Mouse (Mus musculus) kidney, postnatal 4 days (tissue): Measurements from ENCODE around the gene Farp1.
A peak's percentile ranks its signal among the peaks of the same experiment; 100 is the strongest.

Experiments used
- DNase-seq, 2 experiments: peaks; one replicate each; pipeline ENCODE4 v3.0.0; 2021; ENCODE audit warnings: mixed read lengths in 2 of 2

Farp1 gene

GRCm38 (mm10) chr14:121231232-121231631, 196.2 kb downstream of the Farp1 start:
- no peak for DNase-seq

DNA sequence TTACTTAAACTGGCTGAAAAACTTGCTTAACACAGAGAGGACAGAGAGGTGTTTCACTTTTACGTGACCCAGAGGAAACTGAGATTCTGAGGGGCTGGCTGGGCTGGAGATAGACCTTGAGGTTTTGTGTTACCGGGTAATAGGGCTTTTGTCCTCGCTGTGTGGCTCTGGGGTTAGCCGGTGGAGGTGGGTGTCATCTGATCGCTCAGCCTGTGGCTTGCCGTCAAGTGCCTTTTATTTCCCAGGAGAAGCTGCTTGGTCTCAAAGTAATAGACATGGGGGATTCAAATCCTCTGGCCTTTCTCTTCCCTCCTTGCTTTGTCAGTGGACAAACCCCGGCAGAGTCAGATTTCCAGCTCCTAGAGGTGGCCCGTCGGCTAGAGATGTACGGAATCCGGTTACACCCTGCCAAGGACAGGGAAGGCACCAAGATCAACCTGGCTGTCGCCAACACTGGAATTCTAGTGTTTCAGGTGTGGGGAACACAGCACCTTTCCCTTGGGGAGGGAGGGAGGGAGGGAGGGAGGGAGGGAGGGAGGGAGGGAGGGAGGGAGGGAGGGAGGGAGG, 199.8 kb downstream of the Farp1 start:
- DNase-seq: no peak

- DNase-seq: no peak
Observed at GRCm38 (mm10) chr14:121236736-121237135, 201.7 kb downstream of the Farp1 start.

GRCm38 (mm10) chr14:121238727-121239126, 203.7 kb downstream of the Farp1 start:
- no peak for DNase-seq

DNA sequence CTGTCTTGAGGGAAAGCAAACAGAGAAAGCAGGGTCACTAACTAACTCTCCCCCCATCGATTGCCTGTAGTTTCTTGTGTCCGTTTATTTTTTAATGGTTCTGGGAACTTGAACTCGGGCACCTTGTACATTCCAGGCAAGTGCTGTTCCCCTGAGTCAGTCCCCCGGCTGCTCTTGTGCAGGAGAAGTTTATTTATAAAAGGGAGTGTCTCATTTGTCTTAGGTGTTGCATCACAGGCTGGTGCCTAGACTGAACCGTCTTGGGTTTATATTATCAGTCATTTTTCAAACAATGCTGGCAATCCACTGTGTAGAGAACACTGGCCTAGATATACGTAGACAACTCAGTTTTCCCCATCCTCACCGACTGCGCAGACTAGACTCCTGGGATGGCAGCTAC, 204.4 kb downstream of the Farp1 start:
- no peak for DNase-seq

GRCm38 (mm10) chr14:121244104-121244503, 209.1 kb downstream of the Farp1 start:
- no peak for DNase-seq

DNA sequence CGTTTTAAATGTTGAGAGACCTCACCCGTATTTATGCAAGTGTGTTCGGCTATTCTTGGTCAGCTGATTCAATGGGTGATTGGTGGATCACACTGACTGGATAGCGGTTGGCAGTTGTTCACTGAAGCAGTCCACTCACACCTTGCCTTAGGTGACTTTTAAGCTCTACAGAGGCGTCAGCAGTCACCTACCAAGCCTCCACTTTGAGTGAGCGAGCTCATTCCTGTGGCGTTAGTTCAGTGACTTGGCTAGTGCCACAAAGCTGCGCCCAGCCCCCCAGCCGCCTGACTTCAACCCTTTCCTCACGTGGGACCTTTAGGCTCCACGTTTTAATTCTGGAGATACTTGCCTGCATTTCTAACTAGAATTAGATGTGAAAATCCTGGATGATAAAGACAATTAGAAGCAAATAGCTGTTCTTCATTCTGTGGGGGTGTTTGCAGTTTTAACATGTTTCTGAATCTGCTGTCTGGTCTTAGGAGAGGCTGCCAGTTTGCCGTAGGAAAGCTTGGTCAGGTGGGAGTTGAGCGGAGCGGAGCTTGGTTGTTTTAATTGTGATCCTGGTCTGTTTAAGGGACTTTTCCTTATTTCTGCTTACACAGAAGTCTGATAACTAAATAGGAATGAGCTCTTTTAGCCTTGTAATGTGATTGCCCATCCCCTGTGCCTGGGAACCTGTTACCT, 211.2 kb downstream of the Farp1 start:
- DNase-seq: no peak

GRCm38 (mm10) chr14:121247287-121247686, 212.3 kb downstream of the Farp1 start:
- DNase-seq: no peak

DNA sequence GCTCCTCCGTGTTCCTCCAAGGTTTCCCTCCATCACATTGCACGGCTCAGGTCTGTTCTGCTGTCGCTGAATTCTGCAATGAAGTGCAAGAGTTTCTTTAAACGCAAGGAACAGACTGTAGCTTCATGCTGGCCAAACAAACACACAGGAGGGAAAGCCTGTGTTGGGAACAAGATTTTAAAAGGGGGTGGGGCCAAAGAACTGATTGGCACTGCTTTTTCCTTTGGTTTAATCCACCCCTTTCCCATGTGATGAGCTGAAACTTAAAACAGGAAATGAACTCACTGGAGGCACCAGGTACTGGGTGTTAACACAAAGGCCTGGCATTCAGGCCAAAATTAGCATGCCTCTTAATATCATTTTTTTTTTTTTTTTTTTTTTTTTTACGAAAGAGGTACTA, 213.3 kb downstream of the Farp1 start:
- no peak for DNase-seq

DNA sequence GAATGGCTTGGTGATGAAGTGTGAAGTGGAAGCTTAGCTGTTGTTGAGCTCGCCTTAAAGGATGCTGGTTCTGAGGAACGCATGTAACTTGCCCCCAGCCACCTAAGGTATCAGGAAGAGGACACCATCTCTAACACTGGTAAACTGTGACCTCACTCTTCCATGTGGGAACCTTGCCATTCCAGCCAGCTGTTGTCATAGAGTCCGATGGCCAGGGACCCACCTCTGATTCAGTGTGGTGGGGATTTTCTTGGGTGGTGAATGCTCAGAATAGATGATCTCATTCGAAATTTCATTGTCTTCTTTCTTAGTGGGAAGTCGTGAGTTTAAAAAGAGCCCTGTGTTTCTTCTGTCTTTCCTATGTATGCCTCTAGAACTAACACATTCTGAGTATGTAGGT, 216.1 kb downstream of the Farp1 start:
- no peak for DNase-seq

- DNase-seq: no peak
Observed at GRCm38 (mm10) chr14:121251708-121252107, 216.7 kb downstream of the Farp1 start.

DNA sequence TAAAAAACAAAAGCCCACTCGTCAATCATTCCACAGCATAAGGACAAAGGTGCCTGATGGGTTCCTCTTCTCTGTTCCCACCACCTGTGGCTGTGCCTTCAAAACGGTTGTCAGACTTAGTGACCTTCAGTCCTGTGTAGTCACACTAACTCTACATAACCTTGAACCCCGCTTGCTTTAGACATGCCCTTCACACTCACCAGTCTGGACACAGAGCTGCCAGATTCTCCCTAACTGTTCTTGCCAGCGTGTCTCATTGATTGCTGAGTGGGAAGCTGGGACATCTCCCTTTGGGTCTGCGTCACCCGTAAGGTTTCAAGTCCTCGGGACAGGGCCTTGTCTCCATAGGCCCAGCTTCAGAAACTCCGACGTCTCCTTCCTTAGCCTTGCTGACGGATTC, 217.5 kb downstream of the Farp1 start:
- no peak for DNase-seq

GRCm38 (mm10) chr14:121254869-121255268, 219.9 kb downstream of the Farp1 start:
- no peak for DNase-seq

DNA sequence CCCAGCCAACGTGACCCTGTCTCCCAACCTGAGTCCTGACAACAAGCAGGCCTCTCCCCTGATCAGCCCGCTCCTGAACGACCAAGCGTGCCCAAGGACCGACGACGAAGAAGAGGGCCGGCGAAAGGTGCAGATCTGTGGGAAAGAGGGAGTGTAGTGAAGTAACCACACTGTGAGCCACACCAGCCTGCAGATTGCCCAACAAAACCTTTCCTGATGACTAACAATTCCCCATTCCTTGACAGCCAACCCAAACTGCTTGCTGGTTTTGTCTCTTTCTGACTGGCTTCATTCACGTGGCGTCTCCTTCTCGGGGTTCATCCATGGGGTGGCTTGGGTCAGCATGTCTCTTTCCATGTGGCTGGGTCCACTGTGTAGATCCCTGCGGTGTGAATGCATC, 220.5 kb downstream of the Farp1 start:
- no peak for DNase-seq

DNA sequence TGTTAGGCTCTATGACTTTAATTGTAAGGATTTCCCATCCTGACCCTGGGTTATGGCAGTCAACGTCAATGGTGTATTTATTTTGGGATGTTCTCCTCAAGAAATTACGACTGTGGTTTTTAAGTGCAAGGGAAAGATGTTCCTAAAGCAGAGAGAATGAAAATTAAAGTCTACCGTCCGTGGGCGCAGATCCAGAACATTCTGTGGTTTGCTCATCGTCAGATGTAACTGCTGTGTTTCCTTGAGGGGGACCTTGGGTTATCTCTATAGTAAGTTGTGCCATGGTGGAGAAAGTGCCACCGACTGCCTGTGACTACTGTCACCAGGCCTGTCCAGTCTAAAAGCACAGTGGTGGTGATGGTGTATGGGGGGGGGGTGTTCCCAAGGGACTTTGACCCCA, 221.9 kb downstream of the Farp1 start:
- no peak for DNase-seq

GRCm38 (mm10) chr14:121259332-121259731, 224.3 kb downstream of the Farp1 start:
- no peak for DNase-seq

DNA sequence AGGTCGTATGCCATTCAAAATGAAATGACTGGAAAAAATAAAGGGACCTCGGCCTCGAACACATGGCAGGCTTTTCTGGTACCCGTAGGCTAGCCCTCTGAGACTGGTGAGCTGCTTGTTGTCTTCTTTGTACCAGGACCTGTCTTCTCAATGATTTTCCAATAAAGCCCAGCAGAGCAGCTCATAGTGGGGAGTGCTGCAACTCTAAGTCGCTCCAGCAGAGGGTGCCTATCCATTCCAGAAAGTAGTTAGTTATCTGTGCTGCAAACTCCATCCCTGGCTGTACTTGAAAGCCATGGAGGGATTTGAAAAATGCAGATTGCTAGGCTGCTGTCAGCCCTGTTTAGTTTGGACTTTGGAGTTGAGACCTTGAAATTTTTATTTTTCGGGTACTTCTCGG, 224.8 kb downstream of the Farp1 start:
- peak; percentile 75 to 76 for DNase-seq

GRCm38 (mm10) chr14:121261229-121261879, 226.4 kb downstream of the Farp1 start:
- DNase-seq: no peak

DNA sequence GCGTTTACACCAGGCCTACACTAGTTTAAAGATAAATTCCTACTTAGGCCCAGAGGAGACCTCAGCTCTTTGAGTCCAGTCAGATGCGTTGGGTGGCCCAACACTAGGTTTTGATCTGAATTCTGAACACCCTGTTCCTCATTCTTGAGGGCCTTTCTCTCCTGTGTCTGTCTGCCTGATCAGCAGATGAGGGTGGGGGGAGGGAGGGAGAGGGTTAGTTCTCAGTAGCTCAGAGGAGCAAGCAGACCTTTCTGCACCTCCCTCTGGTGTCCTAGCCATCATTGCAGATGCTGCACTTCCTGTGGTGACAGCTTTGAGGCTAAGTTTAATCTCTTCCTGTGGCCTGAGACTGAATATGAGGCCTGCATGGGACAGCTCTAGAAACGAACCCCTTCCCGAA, 227.6 kb downstream of the Farp1 start:
- no peak for DNase-seq

DNA sequence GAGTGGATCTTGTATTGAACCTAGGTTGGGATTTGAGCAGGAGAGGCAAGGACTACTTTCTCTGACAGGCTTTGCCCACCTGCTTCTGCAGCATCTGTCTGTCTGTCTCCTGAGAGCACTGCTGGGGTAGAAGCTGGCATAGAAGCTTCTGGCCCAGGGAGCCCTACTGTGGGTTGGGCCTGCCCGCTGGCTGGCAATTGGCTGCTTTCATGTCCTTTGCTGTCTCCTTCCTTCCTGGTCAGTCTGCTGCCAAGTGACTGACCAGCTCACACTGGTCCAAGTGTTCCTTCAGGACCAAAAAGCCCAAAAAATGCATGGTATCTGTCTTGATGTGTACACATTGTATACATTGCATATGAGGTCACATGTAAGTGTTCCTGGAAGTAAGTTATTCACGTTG, 228.9 kb downstream of the Farp1 start:
- no peak for DNase-seq

DNA sequence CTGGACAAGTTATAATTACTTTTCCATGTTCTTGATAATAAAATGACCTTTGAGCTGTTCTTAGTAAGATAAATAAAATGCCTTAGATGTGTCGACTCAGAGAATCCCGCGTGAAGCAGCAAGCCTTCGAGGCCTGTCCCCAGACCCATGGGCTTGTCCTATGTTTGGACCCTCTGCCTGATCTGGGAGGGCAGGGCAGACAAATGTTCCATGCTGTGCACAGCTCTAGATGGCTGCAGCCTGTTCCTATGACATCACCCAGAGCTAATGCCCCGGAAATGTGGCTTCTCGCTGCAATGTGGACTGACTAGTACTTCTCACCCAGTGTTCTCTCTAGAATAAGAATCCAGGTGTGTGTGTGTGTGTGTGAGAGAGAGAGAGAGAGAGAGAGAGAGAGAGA, 229.5 kb downstream of the Farp1 start:
- no peak for DNase-seq

- DNase-seq: no peak
Observed at GRCm38 (mm10) chr14:121267801-121268200, 232.8 kb downstream of the Farp1 start.

DNA sequence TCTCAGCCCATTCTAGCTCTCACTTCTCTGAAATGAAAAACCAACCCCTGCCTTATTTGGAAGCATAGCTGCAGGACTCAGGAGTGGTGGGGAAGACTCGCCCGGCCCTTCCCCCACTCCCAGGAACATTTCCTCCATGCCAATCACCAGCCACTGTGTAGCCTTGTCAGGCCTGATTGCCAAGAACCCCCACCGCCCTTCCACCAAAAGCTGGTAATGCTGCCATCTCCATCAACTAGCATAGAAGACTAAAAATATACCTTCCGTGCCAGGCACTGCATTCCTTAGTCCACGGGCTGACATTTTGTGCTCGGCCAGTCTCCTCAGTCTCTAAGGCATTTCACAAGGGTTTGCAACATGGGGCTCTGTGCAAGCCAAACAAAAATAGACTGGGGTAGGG, 235.5 kb downstream of the Farp1 start:
- DNase-seq: no peak

GRCm38 (mm10) chr14:121274985-121275384, 240.0 kb downstream of the Farp1 start:
- DNase-seq: no peak

DNA sequence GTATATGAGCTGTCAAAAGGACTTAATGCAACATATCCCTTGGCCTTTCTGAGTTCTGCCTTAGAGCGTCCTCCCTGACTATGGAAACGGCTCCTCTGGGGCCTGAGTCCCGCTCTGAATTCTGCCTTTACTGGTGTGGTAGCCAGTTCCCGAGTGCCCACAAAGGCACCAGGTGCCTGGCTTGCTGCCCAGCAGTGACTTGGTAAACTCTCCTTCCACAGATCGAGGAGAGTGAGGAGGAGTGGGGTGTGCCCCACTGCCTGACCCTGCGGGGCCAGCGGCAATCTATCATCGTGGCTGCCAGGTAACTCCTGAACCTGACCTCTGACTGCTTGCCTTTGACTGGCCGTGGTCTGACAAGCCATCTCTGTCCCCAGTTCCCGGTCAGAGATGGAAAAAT, 241.0 kb downstream of the Farp1 start:
- DNase-seq: no peak
